Mouse (Mus musculus) liver, embryonic 15.5 days (tissue): ENCODE results near the gene Tyrobp. TPM values are rescaled to one million over a fixed set of nuclear protein-coding genes. Genes with fewer than 3 reads are reported as not detected.
A peak's percentile ranks its signal among the peaks of the same experiment; 100 is the strongest.

Experiments
- ATAC-seq: fragments of 200-750 bp; cut with Nextera tagmentation; 2 replicates; pipeline ENCODE4 v1.8.0; 2017; ENCODE audit warnings: moderate number of reproducible peaks, mild to moderate bottlenecking, moderate library complexity; ENCODE audit not compliant: insufficient read depth
- H3K27ac ChIP-seq: fragments of 300-500 bp; sonication (generic); replicated peaks from 2 replicates; pipeline ENCODE4 v1.5.1; 2015; ENCODE audit warnings: mild to moderate bottlenecking, inconsistent platforms
- H3K27me3 ChIP-seq: fragments of 300-500 bp; sonication (generic); 2 replicates; pipeline ENCODE4 v1.6.1; 2015; ENCODE audit warnings: mild to moderate bottlenecking, inconsistent platforms
- H3K36me3 ChIP-seq: fragments of 300-500 bp; sonication (generic); replicated peaks from 2 replicates; pipeline ENCODE4 v1.6.1; 2015; ENCODE audit warnings: moderate library complexity, mild to moderate bottlenecking, inconsistent platforms
- H3K4me1 ChIP-seq: fragments of 300-500 bp; sonication (generic); replicated peaks from 2 replicates; pipeline ENCODE4 v1.6.1; 2015; ENCODE audit warnings: inconsistent platforms
- H3K4me2 ChIP-seq: fragments of 300-500 bp; sonication (generic); 2 replicates; pipeline ENCODE4 v1.6.1; 2015; ENCODE audit warnings: moderate library complexity, mild to moderate bottlenecking, inconsistent platforms
- H3K4me3 ChIP-seq: fragments of 300-500 bp; sonication (generic); replicated peaks from 2 replicates; pipeline ENCODE4 v1.5.1; 2015; ENCODE audit warnings: mild to moderate bottlenecking, inconsistent platforms
- H3K9ac ChIP-seq: fragments of 300-500 bp; sonication (generic); 2 replicates; pipeline ENCODE4 v1.6.1; 2015; ENCODE audit warnings: moderate library complexity, mild to moderate bottlenecking, inconsistent platforms
- H3K9me3 ChIP-seq: fragments of 300-500 bp; sonication (generic); replicated peaks from 2 replicates; pipeline ENCODE4 v1.6.1; 2016; ENCODE audit warnings: inconsistent platforms
- WGBS: fragments of 180-500 bp; shearing (Covaris S2); methylation state at CpG from one replicate; pipeline ENCODE4 v1.1.7; 2015; ENCODE audit warnings: mixed read lengths; ENCODE audit not compliant: insufficient replicate concordance; 5-methylcytosine and 5-hydroxymethylcytosine counted together
- polyA plus RNA-seq: library from polyadenylated mRNA; unstranded; fragments of >200 nt; fragmentation: Nextera tagmentation; extraction: Ambion mirVana; gene quantifications from 2 replicates; pipeline ENCODE4 v1.2.1, GENCODE M21; 2015

The Tyrobp gene
- polyA plus RNA-seq, 1 experiment from 2014 or later, result 146 TPM

DNA sequence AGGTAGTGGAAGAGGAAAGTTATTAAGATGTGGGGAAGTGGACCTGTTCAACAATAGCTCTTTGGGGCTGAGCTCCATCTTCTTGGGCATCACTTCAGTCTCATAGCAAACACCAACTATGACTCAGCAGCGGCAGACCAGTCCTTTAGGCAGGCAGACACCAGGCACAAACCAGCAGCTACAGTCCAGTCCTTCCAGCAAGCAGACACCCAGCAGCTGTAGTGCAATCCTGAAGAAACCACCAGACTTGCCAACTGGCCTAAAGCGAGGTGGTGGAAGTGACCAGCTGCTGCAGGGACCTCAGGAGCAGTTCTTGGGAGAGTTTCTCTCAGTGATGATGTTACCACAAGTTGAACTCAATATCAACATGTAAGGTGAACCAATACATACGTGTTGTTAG lies 4.9 kb upstream of the Tyrobp start:
- no peak overlapping the region for H3K4me2 ChIP-seq
- no peaks in the 10 kb centered on the region for H3K27me3 ChIP-seq
- H3K4me3 ChIP-seq, result no peak overlapping the region
- no peak for ATAC-seq
- H3K36me3 ChIP-seq, result no peaks in the 10 kb centered on the region
- WGBS, result 60% methylated on average over 3 of the region's 3 CpGs
- no peak overlapping the region for H3K27ac ChIP-seq
- H3K4me1 ChIP-seq, result peaks cover 10% of the 10 kb centered on the region; the same call in 1 of the 2 replicates
- no peaks in the 10 kb centered on the region for H3K9me3 ChIP-seq
- no peak overlapping the region for H3K9ac ChIP-seq

DNA sequence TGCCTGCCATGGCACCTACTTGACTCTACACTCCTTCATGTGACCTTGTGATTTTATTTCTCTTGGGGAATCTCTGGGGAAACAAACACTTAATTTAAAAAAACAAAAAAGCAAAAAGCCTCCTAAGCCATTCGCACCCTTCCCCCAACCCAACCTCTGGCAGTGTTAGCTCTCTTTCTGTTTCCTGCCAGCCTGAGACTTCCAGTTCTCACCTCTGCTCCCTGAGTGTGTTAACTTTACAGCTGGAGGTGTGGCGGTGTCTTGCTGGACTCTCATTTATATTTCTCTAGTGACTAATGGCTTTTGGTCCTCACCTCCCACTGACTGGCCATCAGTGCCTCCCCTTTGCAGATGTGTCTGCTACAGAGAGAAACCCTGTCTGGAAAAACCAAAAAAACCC lies 3.8 kb upstream of the Tyrobp start:
- Histone ChIP-seq H3K4me1 (peaks cover 10% of the 10 kb centered on the region; the same call in 1 of the 2 replicates), H3K9me3 (no peaks in the 10 kb centered on the region), H3K4me3 (no peak overlapping the region), H3K4me2 (no peak overlapping the region), H3K36me3 (no peaks in the 10 kb centered on the region), H3K27ac (no peak overlapping the region), H3K9ac (no peak overlapping the region), H3K27me3 (no peaks in the 10 kb centered on the region)
- 51% methylated on average over 2 of the region's 2 CpGs for WGBS
- ATAC-seq, result no peak

DNA sequence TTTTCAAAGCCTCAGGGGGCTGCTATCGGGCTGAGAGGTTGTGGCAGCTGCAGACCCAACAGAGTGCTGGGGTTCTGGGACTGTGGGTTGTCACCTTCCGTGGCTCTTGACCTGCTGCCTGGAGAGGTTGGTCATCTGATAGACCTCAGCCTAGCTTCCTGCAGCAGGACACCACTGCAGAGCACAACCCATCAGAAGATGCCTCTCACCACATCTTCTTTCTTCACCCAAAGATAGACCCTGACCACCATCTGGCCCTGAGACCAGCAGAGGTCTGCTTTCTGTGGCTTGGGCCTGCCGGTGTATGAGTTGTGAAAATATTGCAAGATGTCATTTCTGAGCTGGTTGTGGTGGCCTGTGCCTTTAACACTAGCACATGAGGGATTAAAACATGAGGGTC lies 2.5 kb upstream of the Tyrobp start:
- Histone ChIP-seq H3K27ac (no peak overlapping the region), H3K9ac (no peak overlapping the region), H3K4me1 (peaks cover 10% of the 10 kb centered on the region; the same call in 1 of the 2 replicates), H3K27me3 (no peaks in the 10 kb centered on the region), H3K9me3 (no peaks in the 10 kb centered on the region), H3K4me2 (no peak overlapping the region), H3K4me3 (no peak overlapping the region), H3K36me3 (no peaks in the 10 kb centered on the region)
- 39% methylated on average over 3 of the region's 3 CpGs for WGBS
- no peak for ATAC-seq

DNA sequence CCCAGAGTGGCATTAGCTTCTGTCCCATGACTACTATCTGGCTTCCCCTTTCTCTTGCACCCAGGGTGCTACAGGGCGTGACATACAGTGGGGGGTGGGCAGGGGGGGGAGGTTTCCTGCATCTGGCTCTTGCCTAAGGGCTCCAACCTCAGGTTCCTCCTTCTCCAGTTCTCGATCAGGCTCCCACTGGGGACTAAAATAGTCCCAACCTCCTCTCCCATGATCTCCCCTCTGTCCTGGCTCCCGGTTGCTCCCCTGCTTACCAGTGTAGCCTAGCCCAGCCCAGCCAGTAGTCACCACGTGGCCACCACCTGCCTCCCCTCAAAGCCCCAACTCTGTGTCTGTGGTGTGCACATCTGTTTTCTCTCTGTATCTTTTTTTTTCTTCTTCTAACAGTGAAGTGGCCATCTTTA lies 819 bp upstream of the Tyrobp start:
- Histone ChIP-seq H3K4me3 (no peak overlapping the region), H3K4me2 (peak overlapping the region; percentile 10; the same call in 1 of the 2 replicates), H3K27ac (peak overlapping the region; percentile 73), H3K27me3 (no peaks in the 10 kb centered on the region), H3K9ac (no peak overlapping the region), H3K9me3 (no peaks in the 10 kb centered on the region), H3K36me3 (no peaks in the 10 kb centered on the region), H3K4me1 (peaks cover 10% of the 10 kb centered on the region; the same call in 1 of the 2 replicates)
- peak; percentile 58 for ATAC-seq
- 5% methylated on average over 4 of the region's 4 CpGs for WGBS

DNA sequence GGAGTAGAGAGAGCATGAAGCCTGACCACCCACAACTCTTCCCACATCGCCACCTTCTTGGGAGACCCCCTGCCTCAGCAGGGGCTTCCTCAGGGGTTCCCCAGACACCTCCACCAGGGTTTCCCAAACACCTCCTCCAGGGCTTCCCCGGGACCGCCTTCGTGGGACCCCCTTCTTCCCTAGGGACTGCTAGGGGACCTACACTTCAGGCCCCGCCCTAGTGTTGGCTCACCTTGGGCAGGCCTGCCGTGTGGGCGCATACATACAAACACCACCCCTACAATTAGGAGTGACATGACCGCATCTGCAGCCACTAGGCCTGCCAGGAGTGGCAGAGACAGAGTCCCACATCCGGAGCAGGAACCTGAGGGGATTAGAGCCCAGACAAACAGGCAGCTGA lies 4.3 kb downstream of the Tyrobp start:
- 34% methylated on average over 9 of the region's 9 CpGs for WGBS
- H3K4me3 ChIP-seq, result no peak overlapping the region
- H3K4me1 ChIP-seq, result peaks cover 26% of the 10 kb centered on the region
- no peak for ATAC-seq
- peak overlapping the region; percentile 27 for H3K4me2 ChIP-seq
- no peak overlapping the region for H3K9ac ChIP-seq
- H3K27me3 ChIP-seq, result peaks cover 13% of the 10 kb centered on the region; the same call in 1 of the 2 replicates
- no peaks in the 10 kb centered on the region for H3K36me3 ChIP-seq
- peak overlapping the region; percentile 67 for H3K27ac ChIP-seq
- no peaks in the 10 kb centered on the region for H3K9me3 ChIP-seq

DNA sequence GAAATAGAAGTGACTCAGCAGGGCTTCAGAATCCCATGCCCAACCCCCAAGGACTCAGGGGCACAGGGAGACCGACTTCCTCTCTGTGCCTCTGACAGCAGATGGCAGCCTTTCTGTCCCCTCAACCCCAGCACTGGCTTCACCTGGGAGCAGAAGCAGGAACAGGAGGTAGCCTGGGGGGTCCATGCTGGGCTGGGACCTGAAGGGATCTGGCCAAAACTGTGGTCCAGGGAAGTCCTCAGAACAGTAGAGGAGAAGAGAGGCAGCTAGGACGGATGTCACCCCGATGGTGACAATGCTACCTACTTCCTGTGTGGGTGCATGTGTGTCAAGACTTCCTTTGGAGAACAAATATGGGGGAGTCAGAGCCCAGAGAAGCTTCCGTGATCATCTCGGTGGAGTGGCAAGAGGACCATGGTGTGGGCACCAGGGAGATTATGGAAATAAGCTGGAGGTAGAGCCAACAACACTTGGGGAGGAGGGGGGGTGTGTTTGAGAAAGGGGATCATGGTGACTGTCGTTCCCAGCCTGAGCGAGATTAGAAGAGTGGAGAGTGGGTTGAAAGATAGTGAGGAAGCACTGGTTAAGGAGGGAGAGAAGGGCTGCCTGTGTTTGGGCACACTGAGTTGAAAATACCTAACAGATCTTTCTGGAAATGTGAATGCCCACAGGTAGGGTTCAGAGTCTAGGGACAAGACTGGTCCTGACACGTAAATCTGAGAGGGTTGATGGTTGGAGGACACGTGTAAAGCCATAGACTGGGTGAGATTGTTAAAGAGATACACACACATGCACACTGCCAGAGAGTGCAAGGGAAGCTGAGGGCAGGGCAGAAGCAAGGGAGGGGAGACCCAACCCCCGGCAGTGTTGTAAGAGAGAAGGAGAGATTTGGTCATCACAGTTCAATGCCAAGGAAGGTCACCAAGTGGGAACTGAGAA lies 6.3 kb downstream of the Tyrobp start, which contains the start of gene Hcst:
Gene Hcst, minus strand, starts transcription at position 294 of the 939 bp plus-strand sequence.
- H3K27ac ChIP-seq, result peak within 1 kb of the TSS; percentile 65
- no peaks in the 10 kb centered on the region for H3K9me3 ChIP-seq
- peaks cover 3% of the 10 kb centered on the region; the same call in 1 of the 2 replicates for H3K36me3 ChIP-seq
- no peak within 1 kb of the TSS; the same call in 1 of the 2 replicates for H3K4me3 ChIP-seq
- ATAC-seq, result no peak
- WGBS, result 11% methylated on average over 10 of the region's 10 CpGs
- H3K4me1 ChIP-seq, result peaks cover 32% of the 10 kb centered on the region
- no peak within 1 kb of the TSS for H3K9ac ChIP-seq
- peak within 1 kb of the TSS; percentile 89 for H3K4me2 ChIP-seq
- H3K27me3 ChIP-seq, result peaks cover 13% of the 10 kb centered on the region; the same call in 1 of the 2 replicates

DNA sequence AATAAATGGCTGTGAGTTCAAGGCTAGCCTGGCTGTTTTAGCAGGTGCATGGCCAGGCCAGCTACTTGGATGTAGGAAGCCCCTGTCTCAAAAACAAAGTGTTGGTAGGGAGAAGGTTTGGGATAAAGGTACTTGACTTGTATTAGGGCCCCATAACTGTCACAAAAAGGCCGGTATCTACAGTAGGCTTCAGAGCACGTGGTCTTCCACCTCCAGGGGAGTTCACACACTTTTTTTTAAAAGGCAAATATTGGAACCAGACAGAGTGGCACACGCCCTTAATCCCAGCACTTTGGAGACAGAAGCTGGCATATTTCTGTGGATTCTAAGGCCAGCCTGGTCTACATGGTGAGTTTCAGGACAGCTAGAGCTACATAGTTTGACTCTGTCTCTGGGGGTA lies 7.1 kb downstream of the Tyrobp start:
- H3K27ac ChIP-seq, result peak overlapping the region; percentile 65
- H3K36me3 ChIP-seq, result peaks cover 9% of the 10 kb centered on the region

DNA sequence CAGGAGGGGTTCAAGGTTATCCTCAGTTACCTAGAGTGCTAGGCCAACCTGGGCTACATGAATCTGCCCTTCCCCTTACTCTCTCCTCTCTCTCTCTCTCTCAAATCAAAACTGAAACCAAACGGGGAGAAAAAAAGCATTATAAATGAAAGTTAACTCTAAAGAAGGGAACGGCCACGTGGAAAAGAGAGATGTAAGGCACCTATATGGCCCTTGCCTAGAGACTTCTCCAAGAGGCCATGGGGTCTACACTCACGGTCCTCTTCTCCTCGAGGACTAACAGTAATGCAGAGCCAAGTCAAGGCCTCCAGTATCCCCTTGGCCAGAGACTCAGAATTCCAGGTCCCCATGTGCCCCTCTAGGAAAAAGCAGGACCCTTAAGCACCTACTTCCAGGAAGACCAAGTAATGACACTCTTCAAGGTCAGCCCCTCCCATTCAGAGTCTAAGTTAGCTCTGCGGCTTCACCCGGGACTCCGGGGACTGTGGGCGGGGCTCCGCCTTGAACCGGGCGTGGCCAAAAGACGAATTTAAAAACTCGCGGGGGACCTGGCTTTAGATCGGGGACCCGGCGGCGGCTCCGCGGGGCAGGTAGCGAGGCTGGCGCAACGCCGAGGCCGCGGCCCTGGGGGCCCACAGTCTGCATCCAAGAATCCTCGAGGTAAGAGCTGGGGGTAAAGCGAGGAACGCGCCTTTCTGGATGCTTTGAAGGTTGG lies 7.8 kb downstream of the Tyrobp start, which contains the start of gene Nfkbid:
Gene Nfkbid, plus strand, starts transcription at position 558 of the 715 bp plus-strand sequence.
- H3K4me2 ChIP-seq, result peak within 1 kb of the TSS; percentile 89
- H3K4me3 ChIP-seq, result peak within 1 kb of the TSS; percentile 62
- 6% methylated on average over 31 of the region's 31 CpGs for WGBS
- H3K9me3 ChIP-seq, result no peaks in the 10 kb centered on the region
- H3K9ac ChIP-seq, result peak within 1 kb of the TSS; percentile 50
- peak within 1 kb of the TSS; percentile 65 for H3K27ac ChIP-seq
- peak; percentile 20; the same call in 1 of the 2 replicates for ATAC-seq
- H3K27me3 ChIP-seq, result peaks cover 13% of the 10 kb centered on the region; the same call in 1 of the 2 replicates
- peaks cover 13% of the 10 kb centered on the region for H3K36me3 ChIP-seq
- peaks cover 32% of the 10 kb centered on the region for H3K4me1 ChIP-seq

More for the DNA sequence above, 7.1 kb downstream of the Tyrobp start:
- Histone ChIP-seq H3K9me3 (no peaks in the 10 kb centered on the region), H3K4me3 (no peak overlapping the region), H3K4me1 (peaks cover 32% of the 10 kb centered on the region), H3K4me2 (peak overlapping the region; percentile 89), H3K27me3 (peaks cover 13% of the 10 kb centered on the region; the same call in 1 of the 2 replicates), H3K9ac (no peak overlapping the region)
- 47% methylated on average over 3 of the region's 3 CpGs for WGBS
- ATAC-seq, result no peak

DNA sequence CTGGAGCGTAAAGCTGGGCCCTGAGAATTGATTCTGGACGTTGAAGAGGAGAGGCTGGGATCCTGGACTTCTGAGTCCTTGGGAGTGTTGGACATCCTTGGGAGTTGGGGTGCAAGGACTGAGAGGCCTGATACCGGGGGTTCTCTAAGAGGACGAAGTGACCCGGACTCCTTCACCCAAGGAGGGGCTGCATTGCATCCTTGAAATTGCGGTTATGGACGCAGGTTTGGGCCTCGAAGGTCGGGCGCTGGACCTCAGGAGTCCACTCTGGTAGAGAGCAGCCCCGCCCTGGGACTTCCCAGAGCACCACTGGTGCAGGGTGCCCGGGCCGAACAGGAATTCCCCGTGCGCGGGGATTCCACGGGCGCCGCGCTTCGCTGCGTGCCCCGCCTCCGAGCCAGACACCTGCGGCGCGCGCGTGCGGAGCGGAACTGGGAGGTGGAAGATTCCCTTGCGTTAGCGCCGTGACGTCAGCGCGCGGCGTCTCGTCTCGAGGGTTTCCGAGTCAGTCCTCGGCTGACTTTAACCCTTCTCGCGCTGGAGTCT lies 8.4 kb downstream of the Tyrobp start:
- H3K27me3 ChIP-seq, result peaks cover 13% of the 10 kb centered on the region; the same call in 1 of the 2 replicates
- under 1% methylated on average over 45 of the region's 45 CpGs for WGBS
- H3K36me3 ChIP-seq, result peaks cover 19% of the 10 kb centered on the region
- H3K9ac ChIP-seq, result peak overlapping the region; percentile 50
- peak overlapping the region; percentile 53 for H3K27ac ChIP-seq
- peak overlapping the region; percentile 89 for H3K4me2 ChIP-seq
- H3K9me3 ChIP-seq, result no peaks in the 10 kb centered on the region
- ATAC-seq, result peak; percentile 52
- peaks cover 32% of the 10 kb centered on the region for H3K4me1 ChIP-seq
- peak overlapping the region; percentile 62 for H3K4me3 ChIP-seq

DNA sequence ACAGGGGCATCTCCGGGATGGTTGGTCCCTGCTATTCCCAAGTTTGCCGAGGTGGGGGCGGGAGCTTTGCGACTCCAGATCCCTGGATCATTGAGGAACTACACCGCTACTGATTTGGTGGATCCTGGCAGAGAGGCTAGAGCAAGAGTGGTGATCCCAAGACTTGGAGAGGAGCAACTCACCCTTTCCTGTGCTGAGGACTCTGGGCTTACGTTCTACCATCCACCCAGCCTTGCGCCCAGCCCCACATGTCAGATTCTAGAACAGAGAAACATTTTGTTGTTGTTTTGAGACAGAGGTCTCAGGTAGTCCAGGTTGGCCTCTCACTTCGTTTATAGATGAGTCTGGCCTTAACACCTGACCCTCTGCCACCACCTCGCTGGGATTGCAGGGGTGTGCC lies 9.0 kb downstream of the Tyrobp start:
- H3K27ac ChIP-seq, result peak overlapping the region; percentile 53; the same call in 1 of the 2 replicates
- H3K27me3 ChIP-seq, result peaks cover 13% of the 10 kb centered on the region; the same call in 1 of the 2 replicates
- peak overlapping the region; percentile 89 for H3K4me2 ChIP-seq
- H3K9ac ChIP-seq, result peak overlapping the region; percentile 50; the same call in 1 of the 2 replicates
- H3K4me3 ChIP-seq, result peak overlapping the region; percentile 62
- 2% methylated on average over 9 of the region's 9 CpGs for WGBS
- no peaks in the 10 kb centered on the region for H3K9me3 ChIP-seq
- peaks cover 24% of the 10 kb centered on the region for H3K36me3 ChIP-seq
- no peak for ATAC-seq
- H3K4me1 ChIP-seq, result peaks cover 32% of the 10 kb centered on the region
